Mouse (Mus musculus) c-Kit-positive CD71-negative TER-119-negative erythroid progenitor cells, embryonic 14.5 days (primary cell): ENCODE results near the gene Hddc2.
"Not testable (repeated sequence)": the region's sequence is repeated elsewhere in the genome, so short reads cannot be mapped to it uniquely, and the experiment has no call there.

ENCODE experiments used
- DNase-seq: peaks from one replicate; pipeline ENCODE4 v3.0.0-alpha.2; 2013; ENCODE audit warnings: low read depth

Gene Hddc2

DNA sequence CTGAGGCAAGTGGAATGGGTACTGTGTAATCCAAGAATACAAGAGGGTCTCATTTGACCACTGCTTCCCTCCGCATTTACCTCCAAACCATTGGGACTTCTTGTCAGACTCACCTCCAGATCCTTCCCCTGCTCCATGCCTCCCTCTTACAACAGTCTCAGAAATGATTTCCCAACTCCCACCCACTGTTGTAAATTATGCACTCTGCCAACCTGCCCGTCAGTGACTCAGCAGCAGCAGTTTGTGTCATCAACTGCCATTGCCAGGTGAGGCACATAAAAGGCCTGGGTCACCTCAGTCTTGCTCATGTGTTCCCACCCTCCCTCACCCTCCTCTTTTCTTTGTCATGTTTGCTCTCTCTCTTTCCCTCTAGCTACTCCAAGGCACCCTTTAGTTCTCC lies 41.0 kb downstream of the Hddc2 start:
- DNase-seq, result no peak

DNA sequence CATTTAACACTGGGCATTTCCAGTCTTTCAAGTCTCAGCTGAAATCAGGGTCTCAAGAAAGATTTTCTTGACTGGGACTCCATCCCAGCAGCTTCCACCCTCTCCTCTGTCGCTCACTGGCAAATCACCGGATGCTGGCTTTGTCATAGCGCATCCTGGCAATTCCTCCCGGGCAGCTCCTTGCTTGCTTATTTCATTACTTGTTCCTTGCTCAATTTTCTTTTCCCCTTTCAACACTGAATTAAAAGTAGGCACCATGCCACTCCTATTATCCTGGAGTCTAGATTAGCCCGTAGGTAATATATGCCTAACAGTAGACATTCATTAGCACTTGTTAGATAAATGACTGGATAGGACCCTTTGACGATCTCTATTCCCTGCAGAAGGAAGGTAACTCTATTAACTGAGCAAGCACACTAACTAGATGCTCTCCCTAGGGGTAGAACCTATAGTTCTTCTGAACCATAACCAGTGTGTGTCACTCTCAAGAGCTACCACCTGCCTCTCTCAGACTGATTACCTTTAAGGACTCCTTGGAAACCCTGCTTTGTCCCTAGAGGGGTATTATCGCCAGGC lies 41.8 kb downstream of the Hddc2 start:
- DNase-seq, result no peak

DNA sequence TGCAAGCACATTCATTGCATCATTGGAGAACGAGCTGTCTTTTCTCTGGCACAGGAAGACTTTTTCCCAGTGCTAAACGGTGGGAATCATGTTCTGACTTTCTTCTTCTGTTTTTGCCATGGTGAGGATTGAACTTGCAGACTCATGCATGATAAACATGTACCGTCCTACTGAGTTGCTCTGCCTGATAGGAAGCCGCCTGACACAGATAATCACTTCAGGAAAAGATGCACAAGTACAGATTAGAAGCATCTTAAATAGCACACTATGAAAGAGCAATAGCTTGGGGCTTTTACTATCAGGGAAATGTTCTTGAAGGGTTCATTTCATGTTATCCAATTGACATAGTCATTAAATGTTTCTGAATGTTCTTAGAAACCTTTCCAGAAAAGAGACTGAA lies 46.6 kb downstream of the Hddc2 start:
- no peak for DNase-seq

DNA sequence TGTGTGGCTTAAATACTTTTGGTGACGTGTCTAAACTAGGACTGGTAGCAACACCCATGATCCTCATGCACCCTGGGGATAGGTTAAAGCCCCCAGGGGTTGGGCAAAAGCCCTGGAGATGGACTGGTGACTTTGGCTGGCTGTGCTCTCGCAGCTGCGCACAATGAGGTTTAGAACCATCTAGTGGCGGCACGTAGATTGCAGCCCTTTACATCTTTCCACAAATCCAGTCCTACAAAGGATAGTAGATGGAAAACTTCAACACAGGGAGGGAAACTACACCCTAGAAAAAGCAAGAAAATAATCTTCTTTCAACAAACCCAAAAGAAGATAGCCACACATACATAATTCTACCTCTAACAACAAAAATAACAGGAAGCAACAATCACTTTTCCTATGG lies 57.0 kb downstream of the Hddc2 start:
- not testable (repeated sequence) for DNase-seq
